Mouse (Mus musculus) midbrain, embryonic 12.5 days (tissue): ENCODE results near the gene Ctnnbip1. TPM values are rescaled to one million over a fixed set of nuclear protein-coding genes. Genes with fewer than 3 reads are reported as not detected.

Experiments used
- ATAC-seq: fragments of 200-750 bp; cut with Nextera tagmentation; 2 replicates; pipeline ENCODE4 v1.8.0; 2017; ENCODE audit warnings: low read depth, moderate TSS enrichment, moderate library complexity; ENCODE audit not compliant: low FRiP score
- H3K27ac ChIP-seq: fragments of 300-500 bp; sonication (generic); replicated peaks from 2 replicates; pipeline ENCODE4 v1.5.1; 2016; ENCODE audit warnings: mild to moderate bottlenecking
- H3K27me3 ChIP-seq: fragments of 300-500 bp; sonication (generic); 2 replicates; pipeline ENCODE4 v1.6.1; 2016; ENCODE audit warnings: mild to moderate bottlenecking
- H3K36me3 ChIP-seq: fragments of 300-500 bp; sonication (generic); 2 replicates; pipeline ENCODE4 v1.6.1; 2016
- H3K4me1 ChIP-seq: fragments of 300-500 bp; sonication (generic); 2 replicates; pipeline ENCODE4 v1.6.1; 2016
- H3K4me2 ChIP-seq: fragments of 300-500 bp; sonication (generic); replicated peaks from 2 replicates; pipeline ENCODE4 v1.6.1; 2016; ENCODE audit warnings: mild to moderate bottlenecking, moderate library complexity
- H3K4me3 ChIP-seq: fragments of 300-500 bp; sonication (generic); 2 replicates; pipeline ENCODE4 v1.5.1; 2016; ENCODE audit warnings: mild to moderate bottlenecking
- H3K9ac ChIP-seq: fragments of 300-500 bp; sonication (generic); replicated peaks from 2 replicates; pipeline ENCODE4 v1.6.1; 2016; ENCODE audit warnings: mild to moderate bottlenecking, moderate library complexity
- H3K9me3 ChIP-seq: fragments of 300-500 bp; sonication (generic); 2 replicates; pipeline ENCODE4 v1.6.1; 2016; ENCODE audit warnings: mild to moderate bottlenecking
- WGBS: fragments of 180-500 bp; shearing (Covaris S2); methylation state at CpG from one replicate; pipeline ENCODE4 v1.1.7; 2016; 5-methylcytosine and 5-hydroxymethylcytosine counted together
- polyA plus RNA-seq: library from polyadenylated mRNA; unstranded; fragments of >200 nt; fragmentation: Nextera tagmentation; extraction: Ambion mirVana; gene quantifications from 2 replicates; pipeline ENCODE4 v1.2.1, GENCODE M21; 2016

The Ctnnbip1 gene
- polyA plus RNA-seq, 1 experiment from 2014 or later = 68.2 TPM

GRCm38 (mm10) chr4:149576993-149577548 is 59.0 kb downstream of the Ctnnbip1 start:
- ATAC-seq = peak; percentile 20; the same call in 1 of the 2 replicates
- no peaks in the 10 kb centered on the region for H3K36me3 ChIP-seq
- 0 out of 2 replicates have a peak, but pooled peaks cover 12% of the 10 kb centered on the region for H3K27me3 ChIP-seq
- H3K9me3 ChIP-seq = no peaks in the 10 kb centered on the region
- H3K4me1 ChIP-seq = peaks cover 36% of the 10 kb centered on the region
- H3K27ac ChIP-seq = peak overlapping the region; percentile 60
- 0 out of 2 replicates have a peak overlapping the region, but pooled peaks have one; percentile 15 for H3K9ac ChIP-seq
- 18% methylated on average over 4 of the region's 4 CpGs for WGBS
- H3K4me3 ChIP-seq = no peak overlapping the region
- no peak overlapping the region for H3K4me2 ChIP-seq

- no peak overlapping the region for H3K4me2 ChIP-seq
- 80% methylated on average over 13 of the region's 13 CpGs for WGBS
- no peak overlapping the region for H3K9ac ChIP-seq
- no peaks in the 10 kb centered on the region for H3K9me3 ChIP-seq
- no peaks in the 10 kb centered on the region for H3K36me3 ChIP-seq
- ATAC-seq = no peak
- no peak overlapping the region for H3K4me3 ChIP-seq
- H3K4me1 ChIP-seq = peaks cover 31% of the 10 kb centered on the region
- no peak overlapping the region for H3K27ac ChIP-seq
- peaks cover 11% of the 10 kb centered on the region; the same call in 1 of the 2 replicates for H3K27me3 ChIP-seq
These were observed 60.1 kb downstream of the Ctnnbip1 start for GRCm38 (mm10) chr4:149578085-149578681.

GRCm38 (mm10) chr4:149578831-149579230 is 60.8 kb downstream of the Ctnnbip1 start:
- 38% methylated on average over 7 of the region's 7 CpGs for WGBS
- Histone ChIP-seq H3K27ac (0 out of 2 replicates have a peak overlapping the region, but pooled peaks have one; percentile 17), H3K9ac (0 out of 2 replicates have a peak overlapping the region, but pooled peaks have one; percentile 1), H3K4me3 (no peak overlapping the region), H3K9me3 (no peaks in the 10 kb centered on the region), H3K4me2 (no peak overlapping the region), H3K4me1 (peaks cover 31% of the 10 kb centered on the region), H3K36me3 (no peaks in the 10 kb centered on the region), H3K27me3 (peaks cover 9% of the 10 kb centered on the region; the same call in 1 of the 2 replicates)
- ATAC-seq = peak; percentile 31; the same call in 1 of the 2 replicates

- 83% methylated on average over 8 of the region's 8 CpGs for WGBS
- Histone ChIP-seq H3K9me3 (0 out of 2 replicates have a peak, but pooled peaks cover 3% of the 10 kb centered on the region), H3K4me2 (0 out of 2 replicates have a peak overlapping the region, but pooled peaks have one; percentile 94), H3K9ac (no peak overlapping the region), H3K4me3 (no peak overlapping the region), H3K4me1 (peaks cover 12% of the 10 kb centered on the region), H3K27ac (no peak overlapping the region), H3K36me3 (no peaks in the 10 kb centered on the region), H3K27me3 (peaks cover 39% of the 10 kb centered on the region)
- no peak for ATAC-seq
These were observed 67.2 kb downstream of the Ctnnbip1 start for GRCm38 (mm10) chr4:149585236-149585635.

GRCm38 (mm10) chr4:149586044-149586782 is 68.2 kb downstream of the Ctnnbip1 start, which contains the start of gene Clstn1:
Gene Clstn1 (plus strand): TSS chr4:149586468.
- Histone ChIP-seq H3K27me3 (peaks cover 39% of the 10 kb centered on the region), H3K4me3 (peak within 1 kb of the TSS; percentile 89), H3K27ac (peak within 1 kb of the TSS; percentile 81), H3K9ac (peak within 1 kb of the TSS; percentile 93), H3K9me3 (0 out of 2 replicates have a peak, but pooled peaks cover 3% of the 10 kb centered on the region), H3K4me1 (peaks cover 12% of the 10 kb centered on the region), H3K36me3 (no peaks in the 10 kb centered on the region), H3K4me2 (peak within 1 kb of the TSS; percentile 94)
- under 1% methylated on average over 33 of the region's 103 CpGs for WGBS
- peak; percentile 83 for ATAC-seq

- WGBS = under 1% methylated on average over 72 of the region's 72 CpGs
- Histone ChIP-seq H3K9me3 (0 out of 2 replicates have a peak, but pooled peaks cover 3% of the 10 kb centered on the region), H3K27me3 (peaks cover 39% of the 10 kb centered on the region), H3K4me3 (peak overlapping the region; percentile 89), H3K4me2 (peak overlapping the region; percentile 94), H3K36me3 (no peaks in the 10 kb centered on the region), H3K9ac (peak overlapping the region; percentile 93), H3K27ac (peak overlapping the region; percentile 81), H3K4me1 (peaks cover 12% of the 10 kb centered on the region)
- peak; percentile 55 for ATAC-seq
These were observed 69.0 kb downstream of the Ctnnbip1 start for GRCm38 (mm10) chr4:149586783-149587595.

- Histone ChIP-seq H3K9me3 (0 out of 2 replicates have a peak, but pooled peaks cover 3% of the 10 kb centered on the region), H3K27ac (no peak overlapping the region), H3K4me1 (peaks cover 16% of the 10 kb centered on the region), H3K36me3 (no peaks in the 10 kb centered on the region), H3K27me3 (peaks cover 39% of the 10 kb centered on the region), H3K4me2 (peak overlapping the region; percentile 94), H3K9ac (peak overlapping the region; percentile 93), H3K4me3 (peak overlapping the region; percentile 89)
- ATAC-seq = peak; percentile 14; the same call in 1 of the 2 replicates
- 4% methylated on average over 24 of the region's 24 CpGs for WGBS
These were observed 69.6 kb downstream of the Ctnnbip1 start for GRCm38 (mm10) chr4:149587596-149588168.

GRCm38 (mm10) chr4:149590200-149590599 is 72.2 kb downstream of the Ctnnbip1 start:
- Histone ChIP-seq H3K4me3 (no peak overlapping the region), H3K4me2 (no peak overlapping the region), H3K27ac (no peak overlapping the region), H3K9ac (no peak overlapping the region), H3K9me3 (0 out of 2 replicates have a peak, but pooled peaks cover 3% of the 10 kb centered on the region), H3K27me3 (peaks cover 26% of the 10 kb centered on the region), H3K4me1 (peaks cover 27% of the 10 kb centered on the region), H3K36me3 (no peaks in the 10 kb centered on the region)
- WGBS = 94% methylated on average over 1 of the region's 1 CpGs
- ATAC-seq = no peak

- ATAC-seq = no peak
- no peak overlapping the region for H3K4me2 ChIP-seq
- H3K9ac ChIP-seq = no peak overlapping the region
- peaks cover 29% of the 10 kb centered on the region for H3K4me1 ChIP-seq
- H3K4me3 ChIP-seq = no peak overlapping the region
- no peak overlapping the region for H3K27ac ChIP-seq
- peaks cover 22% of the 10 kb centered on the region for H3K27me3 ChIP-seq
- H3K9me3 ChIP-seq = 0 out of 2 replicates have a peak, but pooled peaks cover 3% of the 10 kb centered on the region
- no peaks in the 10 kb centered on the region for H3K36me3 ChIP-seq
- 91% methylated on average over 2 of the region's 2 CpGs for WGBS
These were observed 73.5 kb downstream of the Ctnnbip1 start for GRCm38 (mm10) chr4:149591486-149591885.

- Histone ChIP-seq H3K27ac (peak overlapping the region; percentile 58), H3K4me3 (no peak overlapping the region), H3K36me3 (no peaks in the 10 kb centered on the region), H3K27me3 (no peaks in the 10 kb centered on the region), H3K9ac (no peak overlapping the region), H3K9me3 (0 out of 2 replicates have a peak, but pooled peaks cover 2% of the 10 kb centered on the region), H3K4me2 (no peak overlapping the region), H3K4me1 (peaks cover 21% of the 10 kb centered on the region)
- WGBS = 61% methylated on average over 9 of the region's 9 CpGs
- ATAC-seq = no peak
These were observed 77.0 kb downstream of the Ctnnbip1 start for GRCm38 (mm10) chr4:149594913-149595581.
